Mouse (Mus musculus): ENCODE data around the gene Fbxo42. TPM values are rescaled to one million over a fixed set of nuclear protein-coding genes. Genes with fewer than 3 reads are reported as not detected.

The Fbxo42 gene
- total RNA-seq, 2 experiments from 2014 or later = 11.4 to 11.8 TPM

DNA sequence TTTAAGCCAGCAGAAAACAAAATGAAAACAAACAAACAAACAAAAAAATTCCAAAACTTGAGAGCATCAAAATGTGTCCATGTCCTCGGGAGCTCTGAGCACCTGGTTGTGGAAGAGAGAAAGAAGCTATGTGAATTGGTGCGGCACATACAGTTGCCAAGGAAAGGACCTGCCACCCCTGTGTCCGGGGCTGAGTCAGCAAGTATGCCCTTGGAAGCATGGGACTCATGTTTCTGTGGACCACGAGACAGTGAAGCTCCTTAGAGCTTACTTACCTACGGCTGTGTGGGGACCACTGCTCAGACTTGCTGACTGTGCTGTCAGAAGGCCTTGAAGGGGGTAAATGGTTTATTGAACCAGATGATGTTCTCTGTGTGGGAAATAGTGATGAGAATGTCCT is 16.0 kb downstream of the Fbxo42 start:
- intact Hi-C loops (cut with DNase I) = no loop called here
- DNase-seq = no peak

GRCm38 (mm10) chr4:141165744-141166292 is 18.1 kb downstream of the Fbxo42 start:
- no peak for DNase-seq
- intact Hi-C loops (cut with DNase I) = loop anchor here (2.0 kb wide), 1 partner anchor 23 kb away; no protein-coding TSS in a partner anchor

GRCm38 (mm10) chr4:141167156-141167555 is 19.4 kb downstream of the Fbxo42 start:
- intact Hi-C loops (cut with DNase I) = loop anchor here (2.0 kb wide), 1 partner anchor 22 kb away; no protein-coding TSS in a partner anchor
- no peak for DNase-seq

DNA sequence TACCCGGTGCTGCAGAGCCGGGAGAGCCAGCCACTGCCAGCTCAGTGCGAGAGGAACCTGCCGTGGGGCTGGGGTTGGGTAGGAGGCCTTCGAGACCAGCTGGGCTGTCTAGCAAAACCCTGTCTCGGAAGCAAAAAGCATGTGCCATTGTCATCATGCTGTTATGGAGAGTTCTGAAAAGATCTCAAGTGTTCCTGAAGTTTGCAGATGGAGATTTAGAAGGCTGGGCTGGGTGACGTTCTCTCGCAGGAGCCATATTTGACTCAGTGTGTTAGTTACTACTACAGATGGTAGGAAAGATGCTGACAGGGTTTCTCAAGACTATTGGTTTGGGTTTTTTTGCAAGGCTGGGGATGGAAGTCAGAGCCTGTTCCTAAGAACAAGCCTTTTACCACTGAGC is 24.4 kb downstream of the Fbxo42 start:
- DNase-seq = no peak
- intact Hi-C loops (cut with DNase I) = no loop called here

DNA sequence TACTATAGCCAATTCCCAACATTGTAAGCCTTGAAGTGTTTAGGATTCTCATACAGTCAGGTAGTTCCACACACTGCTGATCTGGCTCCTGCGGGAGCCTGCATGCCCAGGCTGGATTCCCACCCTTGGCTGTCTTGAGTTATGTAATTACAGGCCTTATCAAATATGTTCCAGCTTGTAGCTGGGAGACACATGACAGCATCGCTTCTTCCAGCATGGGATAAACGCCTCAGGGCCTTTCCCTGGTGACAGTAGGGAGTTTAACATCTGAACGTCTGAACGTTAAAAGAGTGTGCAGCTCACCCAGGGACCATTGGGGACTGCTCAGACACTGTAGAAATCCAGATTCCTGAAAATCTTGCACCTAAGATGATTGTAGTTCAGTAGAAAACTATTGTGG is 28.1 kb downstream of the Fbxo42 start:
- DNase-seq = peak; percentile 22 to 50
- intact Hi-C loops (cut with DNase I) = no loop called here

DNA sequence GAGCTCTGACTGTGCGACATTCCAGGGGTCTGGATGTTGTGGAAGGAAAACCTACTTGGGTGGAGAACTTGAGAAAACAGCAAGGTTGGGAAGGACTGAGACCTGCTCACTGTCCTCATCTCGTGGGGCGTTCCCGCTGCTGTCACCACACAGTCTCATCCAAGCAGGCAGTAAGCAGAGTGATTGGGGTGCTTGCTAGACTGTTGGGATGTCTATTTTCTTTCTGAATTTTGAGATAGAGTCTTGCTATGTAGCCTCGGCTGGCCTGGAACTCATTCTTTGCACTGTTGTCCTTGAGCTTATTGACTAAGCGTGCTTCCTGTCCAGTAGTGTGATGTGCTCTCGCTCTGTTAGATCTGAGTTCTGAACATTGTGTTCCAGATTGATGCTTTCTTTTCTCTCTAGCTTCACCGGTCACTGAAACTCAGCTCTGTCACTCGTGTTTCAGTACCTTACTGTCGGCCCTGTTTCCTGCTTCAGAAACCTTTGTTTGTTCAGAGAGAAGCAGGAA is 28.7 kb downstream of the Fbxo42 start:
- intact Hi-C loops (cut with DNase I) = no loop called here
- DNase-seq = peak in 1 of 2 experiments; percentile 19

DNA sequence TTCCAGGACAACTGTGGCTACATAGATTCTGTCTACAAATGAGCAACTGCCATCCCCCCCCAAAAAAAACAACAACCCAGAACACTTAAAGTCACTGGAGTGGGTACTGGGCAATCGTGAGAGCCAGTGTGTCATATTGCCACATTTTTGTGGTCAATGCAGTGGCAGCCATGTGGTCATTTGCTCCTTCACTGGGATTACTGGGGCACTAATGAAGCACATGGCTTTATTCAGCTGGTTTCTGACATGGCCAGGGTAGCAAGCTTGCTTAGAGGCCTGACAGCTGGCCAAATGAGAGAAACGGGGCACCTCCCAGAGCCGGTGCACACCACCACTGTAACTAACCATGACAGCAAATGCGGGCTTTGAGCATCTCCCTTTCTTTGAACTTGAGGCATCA is 30.8 kb downstream of the Fbxo42 start:
- DNase-seq = no peak

GRCm38 (mm10) chr4:141180831-141181230 is 33.1 kb downstream of the Fbxo42 start:
- intact Hi-C loops (cut with DNase I) = no loop called here
- no peak for DNase-seq

More for the DNA sequence above, 30.8 kb downstream of the Fbxo42 start:
- intact Hi-C loops (cut with DNase I) = no loop called here

DNA sequence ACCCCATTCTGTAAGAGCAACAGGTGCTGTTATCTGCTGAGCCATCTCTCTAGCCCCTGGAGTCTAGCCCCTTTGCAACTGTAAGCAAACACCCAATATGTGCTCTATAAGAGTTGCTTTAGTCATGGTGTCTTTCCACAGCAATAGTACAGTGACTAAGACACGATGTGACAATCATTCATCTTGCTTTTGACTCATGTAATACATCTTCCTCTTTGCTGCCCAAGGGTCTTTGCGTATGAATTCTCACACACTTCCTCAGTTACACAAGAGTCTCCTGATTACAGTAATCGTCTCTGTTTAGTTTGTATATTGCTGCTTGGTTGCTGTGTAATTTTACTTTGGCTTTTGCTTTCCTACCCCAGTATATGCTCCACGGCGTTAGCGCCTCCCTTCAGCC is 34.3 kb downstream of the Fbxo42 start:
- DNase-seq = no peak
- intact Hi-C loops (cut with DNase I) = no loop called here

- no peak for DNase-seq
Measured at GRCm38 (mm10) chr4:141183932-141184331, 36.2 kb downstream of the Fbxo42 start.

DNA sequence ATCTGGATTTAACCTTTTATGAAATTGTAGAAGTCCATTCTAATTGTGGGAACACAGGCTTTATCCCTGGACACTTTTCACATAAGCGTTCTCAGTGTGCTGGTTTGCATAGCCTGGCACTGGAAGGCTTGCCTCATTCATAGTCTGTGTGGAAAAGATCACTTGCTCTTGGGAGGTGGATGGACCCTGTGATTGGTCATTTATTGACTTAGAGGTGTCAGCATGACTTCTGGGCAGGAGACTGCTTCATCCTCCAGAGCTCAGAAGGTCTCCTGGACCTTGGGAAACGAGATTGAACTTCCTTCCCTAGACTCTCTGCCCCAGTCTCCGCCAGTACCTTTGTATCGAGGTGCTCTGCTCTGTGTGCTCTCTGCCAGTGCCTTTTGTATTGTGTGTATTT is 36.7 kb downstream of the Fbxo42 start:
- intact Hi-C loops (cut with DNase I) = no loop called here
- no peak for DNase-seq

More at GRCm38 (mm10) chr4:141183932-141184331, 36.2 kb downstream of the Fbxo42 start:
- intact Hi-C loops (cut with DNase I) = no loop called here

- no peak for DNase-seq
- intact Hi-C loops (cut with DNase I) = no loop called here
Measured at GRCm38 (mm10) chr4:141186923-141187836, 39.5 kb downstream of the Fbxo42 start.

DNA sequence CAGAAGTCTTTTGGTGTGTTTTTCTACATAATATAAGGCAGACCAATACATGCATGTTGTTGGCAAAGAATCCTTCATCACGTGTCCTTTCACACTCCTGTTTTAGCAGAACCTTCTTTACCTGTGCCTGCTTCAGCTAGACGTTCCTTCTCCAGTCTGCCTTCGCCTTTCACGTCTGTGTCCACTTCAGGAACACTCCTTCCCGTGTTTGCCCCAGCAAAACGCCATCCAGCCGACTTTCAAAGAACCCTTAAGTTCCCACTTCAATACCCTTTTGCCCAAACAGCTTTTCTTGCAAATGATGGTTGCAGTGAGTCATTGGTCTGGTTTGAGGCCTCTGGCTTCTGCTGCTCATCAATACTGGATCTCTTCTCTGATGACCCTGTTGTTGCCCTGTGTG is 43.6 kb downstream of the Fbxo42 start:
- no peak for DNase-seq
- intact Hi-C loops (cut with DNase I) = no loop called here

DNA sequence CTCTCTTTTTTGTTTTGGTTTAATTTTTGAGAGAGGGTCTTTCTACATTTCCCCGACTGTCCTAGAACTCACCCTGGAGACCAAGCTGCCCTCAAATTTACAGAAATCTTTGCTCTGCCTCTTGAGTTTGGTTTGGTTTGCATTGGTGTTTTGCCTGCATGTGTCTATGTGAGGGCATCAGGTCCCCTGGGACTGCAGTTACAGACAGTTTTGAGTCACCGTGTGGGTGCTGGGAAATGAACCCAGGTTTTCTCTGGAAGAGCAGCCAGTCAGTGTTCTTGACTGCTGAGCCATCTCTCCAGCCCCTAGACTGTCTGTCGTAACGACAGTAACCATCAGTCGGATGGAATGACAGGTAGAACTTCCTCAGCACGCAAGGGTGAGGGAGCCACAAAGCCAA is 46.8 kb downstream of the Fbxo42 start:
- DNase-seq = no peak
- intact Hi-C loops (cut with DNase I) = no loop called here

- intact Hi-C loops (cut with DNase I) = no loop called here
- no peak for DNase-seq
Measured at GRCm38 (mm10) chr4:141196981-141197685, 49.4 kb downstream of the Fbxo42 start.

DNA sequence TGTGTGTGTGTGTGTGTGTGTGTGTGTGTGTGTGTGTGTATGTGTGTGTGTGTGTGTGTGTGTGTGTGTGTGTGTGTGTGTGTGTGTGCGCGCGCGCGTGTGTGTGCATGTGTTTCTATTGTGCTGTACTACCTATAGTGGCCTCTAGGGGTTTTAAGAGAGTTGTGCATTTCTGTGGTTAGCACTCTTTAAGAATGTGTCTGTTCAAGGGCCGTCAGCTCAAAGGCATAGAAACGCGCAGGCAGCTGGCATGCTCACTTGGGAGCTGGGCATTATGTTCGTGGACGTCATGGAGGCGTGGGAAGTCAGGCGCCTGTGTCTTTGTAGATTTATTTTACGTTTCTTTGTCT is 49.9 kb downstream of the Fbxo42 start:
- DNase-seq = no peak
- intact Hi-C loops (cut with DNase I) = no loop called here

GRCm38 (mm10) chr4:141200906-141201305 is 53.2 kb downstream of the Fbxo42 start:
- peak; percentile 22 to 29 for DNase-seq
- intact Hi-C loops (cut with DNase I) = no loop called here

DNA sequence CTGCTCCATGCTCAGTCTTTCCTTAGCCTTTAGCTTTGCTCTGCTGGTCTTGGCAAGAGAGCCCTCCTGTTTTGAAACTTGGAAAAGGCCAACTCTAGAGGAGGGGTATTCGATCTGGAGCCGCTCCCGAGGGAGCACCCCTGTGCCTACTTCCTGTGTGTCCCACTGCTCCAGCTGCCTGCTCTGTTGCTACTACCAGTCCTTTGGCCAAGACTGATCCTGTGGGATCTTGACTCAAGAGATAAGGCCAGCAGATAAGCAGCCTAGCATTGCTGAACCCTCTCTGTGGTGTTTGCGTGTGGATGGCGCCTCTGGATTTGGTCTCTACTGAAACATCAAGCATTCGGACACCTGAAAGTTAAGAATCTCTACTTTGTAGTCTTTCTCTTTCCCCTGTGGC is 54.5 kb downstream of the Fbxo42 start:
- DNase-seq = no peak
- intact Hi-C loops (cut with DNase I) = no loop called here

DNA sequence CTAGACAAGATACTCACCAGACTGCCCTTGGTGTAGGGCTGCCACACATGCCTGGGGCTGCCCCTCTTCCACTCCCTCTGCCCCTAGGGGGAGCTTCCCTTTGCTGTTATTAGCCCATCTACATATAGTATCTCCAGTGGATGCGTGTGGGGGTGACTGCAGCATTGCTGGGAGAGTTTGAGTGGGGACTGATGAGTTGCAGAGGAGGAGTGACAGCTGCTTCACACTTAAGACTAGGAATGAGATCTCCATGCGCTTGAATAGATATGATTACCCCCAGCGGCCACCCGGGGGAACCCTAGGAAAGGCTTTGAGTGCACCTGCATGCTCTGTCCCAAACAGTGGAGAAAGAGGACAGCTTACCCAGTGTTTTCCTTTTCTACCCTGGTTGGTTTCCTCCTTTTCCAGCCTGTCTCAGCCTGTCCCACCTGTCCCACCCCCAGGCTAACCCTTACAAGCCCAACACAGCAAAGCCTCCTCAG is 56.9 kb downstream of the Fbxo42 start:
- DNase-seq = peak; percentile 27 to 35
- intact Hi-C loops (cut with DNase I) = loop anchor here (2.0 kb wide), 2 partner anchors 68 to 158 kb away; no protein-coding TSS in a partner anchor

GRCm38 (mm10) chr4:141207081-141207480 is 59.4 kb downstream of the Fbxo42 start:
- no peak for DNase-seq
- intact Hi-C loops (cut with DNase I) = no loop called here

Measured in heart, postnatal 36 days (tissue).